Mouse (Mus musculus) midbrain, embryonic 14.5 days (tissue): ENCODE measurements at regions not wholly inside any gene's neighbourhood (a gene's known extent, or its start where the extent isn't known, plus 50 kb on each side); places are given as distances from the start of the nearest gene placed in this dataset.
A peak's percentile ranks its signal among the peaks of the same experiment; 100 is the strongest.

ENCODE experiments used
- ATAC-seq: fragments of 200-750 bp; cut with Nextera tagmentation; 2 replicates; pipeline ENCODE4 v1.8.0; 2017; ENCODE audit warnings: moderate number of reproducible peaks, moderate library complexity; ENCODE audit not compliant: low FRiP score, low TSS enrichment
- DNase-seq: peaks from one replicate; pipeline ENCODE4 v3.0.0-alpha.2; 2015
- H3K27ac ChIP-seq: fragments of 300-500 bp; sonication (generic); replicated peaks from 2 replicates; pipeline ENCODE4 v1.5.1; 2014; ENCODE audit warnings: mild to moderate bottlenecking, low read depth, low read length, moderate library complexity
- H3K27me3 ChIP-seq: fragments of 300-500 bp; sonication (generic); 2 replicates; pipeline ENCODE4 v1.6.1; 2014; ENCODE audit warnings: low read length, control low read depth, mixed read lengths; ENCODE audit not compliant: control insufficient read depth, insufficient read depth
- H3K36me3 ChIP-seq: fragments of 300-500 bp; sonication (generic); 2 replicates; pipeline ENCODE4 v1.6.1; 2014; ENCODE audit warnings: low read length, control low read depth; ENCODE audit not compliant: control insufficient read depth, insufficient read depth
- H3K4me1 ChIP-seq: fragments of 300-500 bp; sonication (generic); 2 replicates; pipeline ENCODE4 v1.6.1; 2014; ENCODE audit warnings: mild to moderate bottlenecking, antibody characterized with exemption, low read length, control low read depth; ENCODE audit not compliant: control insufficient read depth, insufficient read depth
- H3K4me2 ChIP-seq: fragments of 300-500 bp; sonication (generic); 2 replicates; pipeline ENCODE4 v1.6.1; 2014; ENCODE audit warnings: mild to moderate bottlenecking, low read length, moderate library complexity
- H3K4me3 ChIP-seq: fragments of 300-500 bp; sonication (generic); replicated peaks from 2 replicates; pipeline ENCODE4 v1.5.1; 2014; ENCODE audit warnings: low read depth, low read length
- H3K9ac ChIP-seq: fragments of 300-500 bp; sonication (generic); replicated peaks from 2 replicates; pipeline ENCODE4 v1.6.1; 2014; ENCODE audit warnings: mild to moderate bottlenecking, low read length, moderate library complexity
- H3K9me3 ChIP-seq: fragments of 300-500 bp; sonication (generic); 2 replicates; pipeline ENCODE4 v1.6.1; 2016; ENCODE audit warnings: low read length, control low read depth, mixed read lengths; ENCODE audit not compliant: control insufficient read depth
- WGBS: fragments of 180-500 bp; shearing (Covaris S2); extraction: QIAGEN DNeasy Blood & Tissue Kit; methylation state at CpG from one replicate; pipeline ENCODE4 v1.1.7; 2014; 5-methylcytosine and 5-hydroxymethylcytosine counted together

GRCm38 (mm10) chr13:44594645-44595044 lies 134.6 kb upstream of the Jarid2 start:
- DNase-seq (no peak), ATAC-seq (no peak)
- Histone ChIP-seq H3K9me3 (no peaks in the 10 kb centered on the region), H3K36me3 (no peaks in the 10 kb centered on the region), H3K4me2 (no peak overlapping the region), H3K27me3 (no peaks in the 10 kb centered on the region), H3K4me1 (no peaks in the 10 kb centered on the region), H3K4me3 (no peak overlapping the region), H3K27ac (no peak overlapping the region), H3K9ac (no peak overlapping the region)
- WGBS: 77% methylated on average over 5 of the region's 5 CpGs

DNA sequence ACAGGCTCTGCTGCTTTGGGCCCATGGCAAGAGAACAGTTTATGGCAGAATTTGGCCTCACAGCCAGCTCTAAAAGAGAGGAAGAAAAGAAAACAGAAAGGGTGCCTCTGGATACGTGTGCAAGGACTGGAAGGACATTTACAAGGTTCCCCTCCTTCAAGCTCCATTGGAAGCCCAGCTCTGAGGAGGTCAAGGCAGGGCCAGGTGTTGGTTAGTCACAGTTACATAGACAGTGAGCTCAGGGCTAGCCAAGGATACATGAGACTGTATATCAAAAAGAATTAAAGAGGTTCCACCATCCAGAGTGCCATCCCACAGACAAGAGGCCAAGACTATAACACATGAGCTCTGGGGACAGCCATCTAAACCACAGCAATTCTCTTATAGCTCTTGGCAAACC lies 131.6 kb upstream of the Jarid2 start:
- Histone ChIP-seq H3K4me2 (no peak overlapping the region), H3K9me3 (no peaks in the 10 kb centered on the region), H3K4me1 (peaks cover 7% of the 10 kb centered on the region), H3K27ac (no peak overlapping the region), H3K36me3 (no peaks in the 10 kb centered on the region), H3K27me3 (peaks cover 11% of the 10 kb centered on the region), H3K9ac (no peak overlapping the region), H3K4me3 (no peak overlapping the region)
- DNase-seq (no peak), ATAC-seq (no peak)
- WGBS: 79% methylated on average over 1 of the region's 1 CpGs

DNA sequence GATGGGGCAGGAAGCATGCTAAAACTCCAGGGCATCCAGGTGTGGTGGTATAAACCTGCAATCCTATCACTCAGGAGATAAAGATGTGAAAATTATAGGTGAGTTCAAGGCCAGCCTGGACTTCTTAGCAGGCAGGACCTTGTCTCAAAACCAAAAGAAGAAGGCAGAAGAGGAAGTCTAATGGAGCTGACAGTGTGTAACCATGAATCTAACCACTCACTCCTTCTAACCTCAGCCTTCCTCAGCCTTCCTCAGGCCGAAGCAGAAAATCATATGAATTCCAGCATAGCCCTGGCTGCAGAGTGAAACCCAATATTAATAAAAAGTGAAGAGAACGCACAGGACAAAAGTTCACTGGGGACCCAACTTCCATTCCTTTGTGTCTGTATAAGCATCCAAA lies 128.2 kb upstream of the Jarid2 start:
- no peak overlapping the region for H3K4me3 ChIP-seq
- peaks cover 7% of the 10 kb centered on the region for H3K4me1 ChIP-seq
- 49% methylated on average over 2 of the region's 2 CpGs for WGBS
- no peak overlapping the region for H3K4me2 ChIP-seq
- peaks cover 11% of the 10 kb centered on the region for H3K27me3 ChIP-seq
- no peak overlapping the region for H3K27ac ChIP-seq
- ATAC-seq (no peak), DNase-seq (no peak)
- H3K36me3 ChIP-seq: no peaks in the 10 kb centered on the region
- H3K9me3 ChIP-seq: no peaks in the 10 kb centered on the region
- H3K9ac ChIP-seq: no peak overlapping the region

DNA sequence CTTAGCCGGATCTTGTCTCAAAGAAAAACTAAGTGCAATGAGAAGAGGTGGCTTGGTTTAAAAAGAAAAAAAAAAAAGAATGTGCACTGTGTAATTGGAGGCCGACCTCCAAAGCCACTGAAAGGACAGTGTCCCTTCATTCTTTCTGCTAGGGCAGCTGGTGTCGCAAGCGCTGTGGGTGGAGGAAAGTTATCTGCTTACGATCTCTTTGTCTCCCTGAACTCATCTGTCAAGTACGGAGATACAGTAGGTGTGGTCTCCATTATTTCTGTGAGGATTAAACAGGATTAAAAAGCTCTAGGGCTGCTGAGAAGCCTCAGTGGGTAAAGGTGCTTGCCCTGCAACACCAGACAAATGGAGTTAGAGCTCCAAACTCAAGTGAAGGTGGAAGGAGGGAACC lies 126.6 kb upstream of the Jarid2 start:
- H3K36me3 ChIP-seq: no peaks in the 10 kb centered on the region
- H3K9ac ChIP-seq: no peak overlapping the region
- no peak for DNase-seq
- H3K4me2 ChIP-seq: no peak overlapping the region
- 7% methylated on average over 6 of the region's 6 CpGs for WGBS
- ATAC-seq: no peak
- peaks cover 7% of the 10 kb centered on the region for H3K4me1 ChIP-seq
- H3K4me3 ChIP-seq: no peak overlapping the region
- peaks cover 11% of the 10 kb centered on the region for H3K27me3 ChIP-seq
- no peaks in the 10 kb centered on the region for H3K9me3 ChIP-seq
- no peak overlapping the region for H3K27ac ChIP-seq

GRCm38 (mm10) chr13:44607316-44608285 lies 121.7 kb upstream of the Jarid2 start:
- Histone ChIP-seq H3K4me2 (no peak overlapping the region), H3K27ac (no peak overlapping the region), H3K9ac (no peak overlapping the region), H3K4me3 (no peak overlapping the region), H3K36me3 (no peaks in the 10 kb centered on the region), H3K27me3 (no peaks in the 10 kb centered on the region), H3K4me1 (no peaks in the 10 kb centered on the region), H3K9me3 (no peaks in the 10 kb centered on the region)
- DNase-seq (peak; percentile 39), ATAC-seq (no peak)
- 83% methylated on average over 13 of the region's 13 CpGs for WGBS

DNA sequence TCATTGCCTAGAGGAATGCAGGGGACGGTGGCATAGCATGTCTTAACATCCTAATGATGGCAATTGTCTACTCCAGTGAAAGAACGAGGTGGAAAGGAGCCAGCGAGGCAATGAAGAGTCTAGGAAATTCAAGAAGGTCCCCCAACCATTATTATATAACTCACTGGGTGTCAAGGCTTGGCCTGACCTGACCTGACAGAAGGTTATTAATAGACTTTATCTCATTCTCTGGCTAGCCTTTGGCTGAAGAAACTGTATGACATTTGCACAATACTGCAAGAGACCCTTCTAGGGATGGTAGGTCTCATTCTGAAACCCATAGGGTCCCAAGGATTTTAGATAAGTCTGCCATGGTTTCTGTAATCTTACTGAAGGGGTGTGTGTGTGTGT lies 121.0 kb upstream of the Jarid2 start:
- no peaks in the 10 kb centered on the region for H3K27me3 ChIP-seq
- H3K4me3 ChIP-seq: no peak overlapping the region
- H3K36me3 ChIP-seq: no peaks in the 10 kb centered on the region
- H3K9ac ChIP-seq: no peak overlapping the region
- H3K4me1 ChIP-seq: no peaks in the 10 kb centered on the region
- 87% methylated on average over 3 of the region's 3 CpGs for WGBS
- no peak overlapping the region for H3K27ac ChIP-seq
- H3K4me2 ChIP-seq: no peak overlapping the region
- ATAC-seq (no peak), DNase-seq (no peak)
- no peaks in the 10 kb centered on the region for H3K9me3 ChIP-seq

GRCm38 (mm10) chr13:44608681-44609335 lies 120.5 kb upstream of the Jarid2 start:
- Histone ChIP-seq H3K4me1 (no peaks in the 10 kb centered on the region), H3K36me3 (no peaks in the 10 kb centered on the region), H3K27me3 (no peaks in the 10 kb centered on the region), H3K4me3 (no peak overlapping the region), H3K9me3 (no peaks in the 10 kb centered on the region), H3K27ac (no peak overlapping the region), H3K9ac (no peak overlapping the region), H3K4me2 (no peak overlapping the region)
- no peak for ATAC-seq
- 81% methylated on average over 11 of the region's 11 CpGs for WGBS
- DNase-seq: no peak

- 90% methylated on average over 5 of the region's 5 CpGs for WGBS
- no peak overlapping the region for H3K27ac ChIP-seq
- H3K9me3 ChIP-seq: no peaks in the 10 kb centered on the region
- H3K4me1 ChIP-seq: no peaks in the 10 kb centered on the region
- no peak for DNase-seq
- H3K36me3 ChIP-seq: no peaks in the 10 kb centered on the region
- no peak overlapping the region for H3K4me3 ChIP-seq
- H3K27me3 ChIP-seq: no peaks in the 10 kb centered on the region
- no peak overlapping the region for H3K9ac ChIP-seq
- no peak for ATAC-seq
- H3K4me2 ChIP-seq: no peak overlapping the region
These were observed 119.7 kb upstream of the Jarid2 start for GRCm38 (mm10) chr13:44609606-44610005.

GRCm38 (mm10) chr13:44615696-44616095 lies 113.6 kb upstream of the Jarid2 start:
- H3K9me3 ChIP-seq: no peaks in the 10 kb centered on the region
- no peaks in the 10 kb centered on the region for H3K27me3 ChIP-seq
- no peak overlapping the region for H3K4me3 ChIP-seq
- ATAC-seq (no peak), DNase-seq (no peak)
- H3K9ac ChIP-seq: no peak overlapping the region
- H3K36me3 ChIP-seq: no peaks in the 10 kb centered on the region
- H3K4me2 ChIP-seq: no peak overlapping the region
- 83% methylated on average over 8 of the region's 8 CpGs for whole genome bisulfite sequencing
- H3K4me1 ChIP-seq: no peaks in the 10 kb centered on the region
- no peak overlapping the region for H3K27ac ChIP-seq
